Mouse (Mus musculus) adrenal gland (tissue): Measurements from ENCODE around the gene Mapk8ip2.

Experiments used
- intact Hi-C: fragments of 180-260 bp; cut with DNase I; formaldehyde crosslinking; loops from one replicate; pipeline ENCODE4 v1.15.1; 2025

The Mapk8ip2 gene

DNA sequence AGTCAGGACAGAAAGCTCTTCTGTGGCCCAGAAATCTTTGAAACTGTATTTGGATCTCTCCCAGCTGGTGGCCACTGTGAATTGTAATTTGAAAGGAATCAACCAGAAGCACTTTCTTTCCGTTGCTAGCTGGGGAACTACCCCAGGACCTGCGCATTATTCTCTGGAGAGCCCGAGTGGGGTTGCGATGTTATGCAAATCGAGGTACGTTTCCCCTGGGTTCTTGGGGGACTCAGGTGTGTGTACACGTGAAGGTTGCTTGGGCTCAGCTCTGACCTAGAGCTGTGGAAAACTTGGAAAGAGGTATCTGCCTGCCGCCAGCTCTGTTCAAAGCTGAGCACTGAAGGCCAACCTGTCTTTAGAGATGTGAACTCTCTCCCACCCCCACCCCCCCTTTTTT is 24.1 kb downstream of the Mapk8ip2 start:
- intact Hi-C loops: no loop called here

DNA sequence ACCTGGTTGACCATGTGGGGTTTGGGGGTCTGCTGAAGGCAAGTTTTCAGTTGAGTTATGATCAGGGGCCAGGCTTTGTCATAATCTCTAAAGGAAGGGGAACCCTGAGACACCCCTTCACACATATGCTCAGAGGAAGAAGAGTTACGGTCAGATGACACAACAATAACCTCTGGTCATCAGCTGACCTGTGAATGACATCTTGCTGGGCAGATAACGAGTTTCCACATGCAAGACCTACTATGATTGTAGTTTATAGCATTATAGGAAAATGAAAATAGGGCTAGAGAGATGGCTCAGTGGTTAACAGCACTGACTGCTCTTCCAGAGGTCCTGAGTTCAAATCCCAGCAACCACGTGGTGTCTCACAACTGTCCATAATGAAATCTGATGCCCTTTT is 24.9 kb downstream of the Mapk8ip2 start:
- intact Hi-C loops: no loop called here

DNA sequence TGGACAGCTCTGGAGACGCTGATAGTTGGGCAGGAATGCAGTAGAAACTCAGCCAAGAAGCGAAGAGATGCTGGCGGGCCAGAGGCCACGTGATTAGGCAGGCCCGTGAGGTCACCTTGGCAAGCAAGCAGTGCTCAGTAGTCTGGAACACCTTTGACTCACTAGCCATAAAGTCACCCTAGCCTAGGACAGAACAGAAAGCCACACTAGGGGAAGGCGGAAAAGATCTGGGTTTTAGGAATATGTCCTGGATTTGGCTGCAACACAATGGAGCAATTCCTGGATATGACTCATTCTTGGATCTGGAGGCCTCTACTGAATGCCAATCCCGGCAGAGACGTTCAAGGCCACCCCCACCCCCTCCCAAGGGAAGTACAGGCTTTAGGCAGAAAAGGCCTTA is 26.9 kb downstream of the Mapk8ip2 start:
- intact Hi-C loops: no loop called here

DNA sequence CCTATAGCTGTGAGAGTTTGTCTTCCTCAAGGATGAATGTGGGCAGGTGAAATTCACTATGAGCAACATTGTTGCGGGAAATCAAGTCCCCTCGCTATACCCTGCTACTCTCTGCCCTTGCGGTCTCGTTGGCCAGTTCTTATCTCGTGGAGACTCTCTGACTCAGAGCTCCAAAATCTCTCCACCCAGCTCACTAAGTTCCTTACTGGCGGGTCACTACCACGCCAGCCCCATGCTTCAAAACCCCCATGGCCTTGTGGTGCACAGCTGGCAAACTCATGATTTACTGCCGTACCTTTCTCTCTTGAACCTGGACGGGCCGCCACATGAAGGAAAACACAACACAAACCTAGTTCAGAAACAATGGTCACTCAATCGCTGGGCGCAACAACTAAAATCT is 34.5 kb downstream of the Mapk8ip2 start:
- intact Hi-C loops: no loop called here

DNA sequence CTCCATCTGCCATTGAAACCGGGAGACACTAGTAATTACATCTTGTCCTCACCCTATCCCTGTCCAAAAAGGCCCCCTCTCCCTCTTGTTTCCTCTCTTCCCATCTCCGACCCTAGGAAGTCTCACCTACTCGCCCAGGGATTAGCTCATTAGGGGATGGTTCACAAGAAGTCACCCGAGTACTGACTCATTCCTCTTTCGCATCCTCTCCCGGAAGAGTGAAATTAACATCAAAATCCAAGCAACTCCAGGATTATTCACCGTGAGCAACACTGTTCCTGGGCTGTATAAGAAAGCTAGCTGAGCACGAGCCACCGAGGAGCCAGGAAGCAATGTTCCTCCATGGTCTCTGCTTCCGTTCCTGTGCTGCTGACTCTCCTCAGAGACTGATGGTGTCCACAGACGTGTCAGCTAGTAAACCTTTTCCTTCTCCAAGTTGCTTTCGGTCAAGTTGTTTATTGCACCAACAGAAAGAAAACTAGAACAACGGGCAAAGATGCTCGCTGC is 35.0 kb downstream of the Mapk8ip2 start:
- intact Hi-C loops: no loop called here

DNA sequence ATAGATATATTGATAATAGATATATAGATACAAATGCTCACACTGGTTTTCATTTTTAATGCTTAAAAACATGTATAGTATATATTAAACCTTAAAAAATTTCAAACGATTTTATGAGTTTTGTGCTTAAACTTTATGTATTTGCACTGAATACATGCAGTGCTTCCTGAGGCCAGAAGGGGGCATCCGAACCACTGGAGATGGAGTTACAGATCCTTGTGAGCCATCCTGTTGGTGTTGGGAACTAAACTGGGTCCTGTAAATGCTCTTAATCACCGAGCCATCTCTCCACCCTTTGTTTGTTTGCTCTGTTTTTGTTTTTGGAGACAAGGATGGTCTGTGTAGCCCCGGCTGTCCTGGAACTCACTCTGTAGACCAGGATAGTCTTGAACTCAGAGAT is 41.3 kb downstream of the Mapk8ip2 start:
- intact Hi-C loops: no loop called here

DNA sequence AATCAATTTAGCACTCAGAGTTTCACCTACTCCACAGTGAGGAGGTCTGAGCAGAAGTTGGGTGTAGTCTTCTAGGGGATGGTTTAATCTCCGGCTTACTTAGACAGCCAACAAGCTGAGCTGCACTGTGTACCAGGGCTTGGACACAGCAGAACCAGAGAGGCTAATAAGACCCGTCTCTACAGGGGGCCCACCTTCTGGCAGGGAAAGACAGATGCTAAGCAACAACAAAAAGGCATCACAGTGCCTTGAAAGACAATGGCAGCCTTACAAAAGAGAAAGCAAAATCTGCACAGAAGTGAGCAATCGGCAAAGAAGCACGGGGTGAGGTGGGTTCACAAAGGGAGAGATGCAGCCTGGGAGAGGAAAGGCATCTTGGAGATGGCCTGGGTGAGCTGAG is 42.4 kb downstream of the Mapk8ip2 start:
- intact Hi-C loops: no loop called here

DNA sequence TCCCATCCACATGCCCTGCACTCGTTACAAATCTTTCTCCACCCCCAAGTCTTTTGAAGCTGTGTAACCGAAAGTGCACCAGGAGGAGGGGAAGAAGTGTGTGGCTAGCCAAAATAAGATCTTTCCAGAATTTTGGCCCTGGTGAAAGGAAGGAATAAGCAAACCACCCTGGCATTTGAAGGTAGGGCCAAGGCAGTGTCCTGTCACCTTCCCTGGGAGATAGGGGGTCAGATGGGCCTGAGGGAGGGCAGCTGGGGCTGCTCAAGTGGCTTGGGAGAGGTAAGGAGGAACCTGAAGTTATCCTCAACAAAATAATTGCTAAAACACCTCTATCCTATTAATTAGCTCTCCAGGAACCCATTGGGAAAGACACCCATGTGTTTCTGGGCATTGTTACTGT is 43.1 kb downstream of the Mapk8ip2 start:
- intact Hi-C loops: no loop called here

DNA sequence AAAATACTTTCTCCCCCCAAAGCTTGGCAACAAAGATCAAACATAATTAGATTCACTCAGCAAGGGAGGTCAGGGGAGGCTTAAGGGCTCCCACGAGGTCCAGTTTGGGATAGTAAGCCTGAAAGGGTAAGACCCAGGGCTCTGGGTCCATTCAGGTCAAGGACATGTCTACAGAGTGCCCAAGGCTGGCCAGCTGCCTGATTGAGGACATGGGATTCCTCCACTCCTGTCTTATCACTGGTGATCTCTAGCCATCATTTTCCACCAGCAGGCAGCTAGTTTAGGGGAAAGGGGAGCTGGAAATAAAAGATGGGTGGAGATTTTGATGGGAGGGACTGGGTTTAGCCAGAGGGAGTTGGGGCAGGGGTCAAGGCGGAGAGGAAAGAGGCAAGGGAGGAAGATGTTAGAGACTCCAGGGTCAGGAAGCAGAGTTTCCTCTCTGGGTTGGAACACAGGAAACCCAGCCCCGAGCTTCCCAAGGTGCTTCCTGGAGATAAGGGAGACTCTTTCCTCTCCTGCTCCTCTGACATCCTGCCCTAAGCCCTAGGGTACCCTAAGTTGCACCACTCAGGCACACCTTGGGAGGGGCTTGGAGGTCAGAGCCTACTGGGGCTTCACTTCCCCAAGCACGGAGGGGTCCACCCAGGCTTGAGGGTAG is 43.8 kb downstream of the Mapk8ip2 start:
- intact Hi-C loops: no loop called here

DNA sequence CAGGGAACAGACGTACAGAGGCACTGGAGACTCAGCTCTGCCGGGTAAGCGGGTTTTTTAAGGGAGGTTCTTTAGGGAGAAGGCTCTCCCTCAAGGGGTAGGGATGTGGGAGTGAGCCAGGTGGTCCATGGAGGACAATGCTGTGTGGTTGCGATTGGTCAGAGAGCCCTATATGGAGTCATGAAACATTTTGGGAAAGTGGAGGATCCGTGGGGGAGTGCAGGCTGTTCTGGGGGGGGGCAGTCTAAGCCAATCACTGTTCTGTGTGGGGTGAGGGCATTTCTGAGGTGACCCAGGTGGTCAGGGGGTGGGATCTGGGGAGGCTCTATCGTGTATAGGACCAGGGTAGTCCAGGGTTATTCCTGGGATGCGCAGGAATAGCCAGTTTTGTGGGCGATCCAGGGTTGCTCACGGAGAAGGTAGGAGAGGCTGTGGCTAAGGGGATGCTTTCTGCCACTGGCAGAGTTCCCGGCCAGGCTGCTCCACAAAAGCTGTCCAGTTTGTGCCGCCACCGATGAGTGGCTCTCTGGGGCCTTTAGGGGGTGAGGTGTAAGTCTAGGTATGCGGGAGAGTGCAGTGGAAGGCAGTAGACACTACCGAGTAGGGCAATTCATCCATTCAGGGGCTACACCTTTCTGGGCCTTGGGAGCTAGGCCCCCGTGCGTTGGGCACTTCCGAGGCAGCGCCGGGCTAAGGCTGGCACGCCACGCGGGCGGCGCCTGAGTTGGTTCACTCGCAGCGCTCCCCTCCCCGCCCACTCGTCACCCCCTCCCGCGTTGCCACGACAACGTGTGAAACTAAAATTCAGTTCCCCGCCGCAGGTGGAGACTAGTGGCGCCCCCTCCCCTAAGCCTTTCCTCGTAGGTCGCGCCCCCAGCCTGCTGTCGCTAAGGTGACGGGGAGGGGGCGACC is 44.6 kb downstream of the Mapk8ip2 start:
- intact Hi-C loops: no loop called here

DNA sequence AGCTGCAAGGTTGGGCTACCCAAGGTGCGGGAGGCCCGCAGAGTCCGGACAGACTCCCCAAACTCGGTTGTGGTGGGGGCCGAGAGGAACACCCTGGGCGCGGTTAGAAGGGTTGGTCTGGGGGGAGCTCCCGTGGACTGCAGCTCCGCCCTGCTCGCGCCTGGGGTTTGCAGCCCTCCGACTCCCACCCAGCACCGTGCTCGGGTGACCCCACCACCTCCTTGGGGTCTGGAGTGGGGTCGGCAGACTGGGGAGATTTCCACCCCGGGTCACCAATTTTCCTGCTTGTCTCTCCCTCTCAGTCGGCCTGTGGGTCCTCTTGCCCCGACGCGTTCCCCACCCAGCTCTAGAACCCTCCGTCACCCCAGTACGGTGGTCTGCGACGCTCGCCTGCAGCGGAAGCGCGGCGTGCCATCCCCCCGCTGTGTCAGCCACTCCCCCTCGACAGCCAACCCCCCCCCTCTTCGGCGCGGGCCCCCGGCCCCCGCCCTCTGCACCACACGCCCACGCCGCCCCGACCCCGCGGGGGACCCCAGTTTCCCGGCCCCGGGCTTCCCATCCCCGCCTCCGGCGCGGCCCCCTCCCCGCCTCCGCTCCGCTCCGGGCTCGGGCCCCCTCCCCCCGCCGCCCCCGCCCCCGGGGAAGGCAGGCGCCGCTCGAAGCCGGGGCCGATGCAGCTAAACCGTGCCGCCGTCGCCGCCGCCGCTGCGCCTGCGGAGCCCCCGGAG is 45.4 kb downstream of the Mapk8ip2 start, which contains the start of gene Shank3:
Gene Shank3, plus strand, starts transcription at position 663 of the 728 bp plus-strand sequence.
- intact Hi-C loops: no loop called here

DNA sequence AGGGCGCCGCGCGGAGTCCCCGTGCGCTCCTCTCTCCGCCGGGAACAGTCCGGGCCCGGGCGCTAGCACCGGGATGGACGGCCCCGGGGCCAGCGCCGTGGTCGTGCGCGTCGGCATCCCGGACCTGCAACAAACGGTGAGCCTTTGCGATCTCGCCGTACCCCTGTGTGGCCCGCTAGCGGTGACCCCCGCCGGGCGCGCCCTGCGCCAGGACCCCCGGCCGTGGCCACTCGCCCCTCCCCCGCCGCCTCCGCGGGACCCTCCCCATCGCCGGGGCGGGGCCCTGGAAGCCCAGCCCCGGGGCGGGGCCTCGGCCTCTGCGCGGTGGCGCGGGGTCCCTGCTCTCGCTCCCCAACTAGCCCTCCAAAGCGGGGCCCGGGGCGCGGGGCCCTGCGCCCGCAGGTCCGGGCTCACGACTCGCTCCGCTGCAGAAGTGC is 46.1 kb downstream of the Mapk8ip2 start:
- intact Hi-C loops: no loop called here

DNA sequence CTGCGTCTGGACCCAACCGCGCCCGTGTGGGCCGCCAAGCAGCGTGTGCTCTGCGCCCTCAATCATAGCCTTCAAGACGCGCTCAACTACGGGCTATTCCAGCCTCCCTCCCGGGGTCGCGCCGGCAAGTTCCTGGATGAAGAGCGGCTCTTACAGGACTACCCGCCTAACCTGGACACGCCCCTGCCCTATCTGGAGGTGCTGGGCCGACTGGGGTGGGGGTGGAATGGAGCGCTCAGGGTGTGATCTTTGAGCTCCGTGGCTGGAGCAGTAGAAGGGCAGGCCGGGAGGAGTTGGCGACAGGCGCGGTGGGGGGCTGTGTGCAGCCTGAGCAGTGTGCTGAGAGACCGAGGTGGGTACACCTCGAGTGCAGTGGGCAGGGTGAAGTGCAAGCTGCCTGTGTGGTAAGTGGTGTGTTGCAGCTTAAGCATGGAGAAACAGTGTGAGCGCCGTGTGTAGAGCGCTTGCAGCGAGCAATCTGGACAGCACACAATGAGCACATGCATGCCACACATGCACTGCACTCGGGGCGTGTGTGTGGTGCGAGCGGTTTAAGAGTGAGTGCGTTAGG is 46.6 kb downstream of the Mapk8ip2 start:
- intact Hi-C loops: no loop called here

DNA sequence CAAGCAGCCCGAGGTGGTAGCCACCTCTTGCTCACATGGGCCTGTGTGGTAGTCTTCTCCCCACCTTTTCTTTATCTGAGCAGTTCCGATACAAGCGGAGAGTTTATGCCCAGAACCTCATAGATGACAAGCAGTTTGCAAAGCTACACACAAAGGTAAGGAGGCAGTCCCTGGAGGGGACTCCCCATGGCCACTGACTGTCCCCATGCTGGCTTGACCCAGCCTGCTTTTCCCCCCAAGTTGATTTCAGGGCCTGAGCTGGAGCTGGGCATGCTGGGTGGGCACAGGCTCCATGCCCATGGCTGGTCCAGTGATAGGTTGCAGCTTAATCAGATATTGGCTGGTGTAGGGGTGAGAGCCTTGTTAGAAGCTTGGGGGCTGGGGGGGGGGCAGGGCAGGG is 47.6 kb downstream of the Mapk8ip2 start:
- intact Hi-C loops: no loop called here

DNA sequence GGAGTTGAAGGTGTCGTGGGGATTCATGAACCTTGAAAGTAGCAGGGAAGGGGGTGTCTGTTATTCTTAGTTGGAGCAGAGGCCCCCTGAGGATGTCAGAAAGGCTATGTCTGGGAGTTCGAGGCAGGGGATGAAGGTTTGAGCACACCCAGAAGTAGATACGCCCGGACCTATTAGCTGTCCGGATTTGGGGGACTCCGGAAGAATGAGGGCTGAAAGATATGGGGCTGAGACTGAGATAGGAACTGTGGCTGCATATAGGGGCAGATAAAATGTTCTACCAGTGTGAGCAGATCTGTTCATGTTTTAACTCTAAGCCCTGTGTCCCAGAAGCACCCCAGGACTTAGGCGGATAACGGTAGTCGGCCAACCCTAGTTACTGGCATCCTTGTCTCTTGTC is 51.1 kb downstream of the Mapk8ip2 start:
- intact Hi-C loops: no loop called here

DNA sequence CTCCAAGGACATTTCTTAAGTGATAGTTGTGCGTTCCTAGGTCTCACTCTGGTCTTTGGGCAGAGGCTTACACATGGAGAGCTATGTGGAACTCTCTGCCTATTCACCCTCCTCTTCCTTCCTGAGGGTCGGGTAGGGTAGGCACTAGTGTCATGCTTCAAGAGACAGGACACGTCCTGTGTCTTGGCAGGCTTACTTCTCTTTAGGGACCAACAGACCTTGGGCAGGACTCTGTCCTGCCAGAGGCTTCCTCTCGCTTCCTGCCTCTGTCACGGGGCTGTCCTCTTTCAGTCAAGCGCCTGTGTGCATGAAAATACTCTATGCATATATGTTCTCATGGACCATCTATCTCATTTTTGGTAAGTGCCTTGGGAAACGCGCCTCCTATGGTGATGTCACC is 54.0 kb downstream of the Mapk8ip2 start:
- intact Hi-C loops: no loop called here

DNA sequence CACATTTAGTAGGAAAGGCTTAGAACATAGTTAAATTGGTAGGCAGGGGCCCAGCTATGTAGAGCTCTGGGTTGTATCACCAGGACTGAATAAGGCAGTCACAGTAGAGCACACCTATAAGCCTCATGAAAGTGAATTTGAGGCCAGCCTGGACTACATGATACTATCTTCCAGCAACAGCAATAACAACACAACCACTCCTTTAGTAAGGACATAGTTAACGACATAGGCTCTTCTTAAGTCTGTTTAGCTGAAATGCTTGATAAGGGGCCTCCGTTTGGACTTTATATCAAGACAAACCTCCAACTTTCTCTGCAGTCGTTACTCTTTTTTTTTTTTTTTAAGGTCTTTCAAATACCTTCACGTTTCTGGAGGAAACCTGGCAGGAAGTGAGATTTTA is 59.0 kb downstream of the Mapk8ip2 start:
- intact Hi-C loops: no loop called here
